Mouse (Mus musculus): ENCODE data around the gene Cd320.

DNA sequence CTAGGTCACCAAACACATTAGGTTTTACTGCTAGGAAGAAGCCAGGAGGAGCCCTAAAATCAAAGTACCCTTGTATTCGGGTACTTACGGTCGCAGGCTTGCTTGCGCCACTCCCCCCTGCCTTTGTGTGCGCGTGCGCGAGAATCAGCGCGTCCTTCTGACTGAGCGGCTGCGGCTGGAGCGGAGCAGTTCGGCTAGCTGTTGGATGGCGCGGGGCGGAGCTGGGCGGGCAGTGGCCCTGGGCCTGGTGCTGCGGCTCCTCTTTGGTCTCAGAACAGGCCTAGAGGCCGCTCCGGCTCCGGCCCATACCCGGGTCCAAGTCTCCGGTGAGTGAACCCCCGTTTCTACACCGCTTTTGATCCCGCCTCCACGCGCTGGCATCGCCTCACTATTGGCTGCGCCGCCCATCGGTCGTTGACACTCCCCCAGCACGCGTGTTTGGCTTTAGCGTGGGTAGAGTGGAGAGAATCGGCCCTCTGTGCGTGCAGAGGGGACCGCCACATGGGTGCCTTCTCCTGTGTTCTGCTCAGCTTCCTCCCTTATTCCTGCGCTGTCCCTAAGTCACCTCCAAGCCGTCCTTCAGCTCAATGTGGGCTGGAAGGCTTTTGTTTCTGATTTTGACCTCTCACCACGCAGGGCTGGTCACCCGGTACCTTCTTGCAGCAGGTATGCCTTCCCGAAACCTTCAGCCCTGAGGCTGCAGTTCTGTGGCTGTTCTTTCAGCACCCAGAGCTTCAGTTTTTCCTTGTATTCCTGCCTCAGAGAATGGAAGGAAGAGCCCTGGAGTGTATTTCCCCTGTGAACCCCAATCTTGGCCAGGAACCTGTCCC, at the start of gene Cd320:
- no peak for TF ChIP-seq EP300 (optimal IDR thresholded peaks at IDR 0.05)
- TF ChIP-seq CTCF (IDR thresholded peaks at IDR 0.05; ENCODE audit: low read depth) = peak; percentile 45; the same call in 1 of the 2 replicates
